Mouse (Mus musculus): ENCODE data around the gene Il18bp.

Il18bp gene

GRCm38 (mm10) chr7:102011855-102012254 lies 6.6 kb downstream of the Il18bp start:
- in situ Hi-C loops (cut with MboI, MseI): no loop called here

GRCm38 (mm10) chr7:102006520-102006919 lies 12.0 kb downstream of the Il18bp start:
- in situ Hi-C loops (cut with MboI, MseI): no loop called here

DNA sequence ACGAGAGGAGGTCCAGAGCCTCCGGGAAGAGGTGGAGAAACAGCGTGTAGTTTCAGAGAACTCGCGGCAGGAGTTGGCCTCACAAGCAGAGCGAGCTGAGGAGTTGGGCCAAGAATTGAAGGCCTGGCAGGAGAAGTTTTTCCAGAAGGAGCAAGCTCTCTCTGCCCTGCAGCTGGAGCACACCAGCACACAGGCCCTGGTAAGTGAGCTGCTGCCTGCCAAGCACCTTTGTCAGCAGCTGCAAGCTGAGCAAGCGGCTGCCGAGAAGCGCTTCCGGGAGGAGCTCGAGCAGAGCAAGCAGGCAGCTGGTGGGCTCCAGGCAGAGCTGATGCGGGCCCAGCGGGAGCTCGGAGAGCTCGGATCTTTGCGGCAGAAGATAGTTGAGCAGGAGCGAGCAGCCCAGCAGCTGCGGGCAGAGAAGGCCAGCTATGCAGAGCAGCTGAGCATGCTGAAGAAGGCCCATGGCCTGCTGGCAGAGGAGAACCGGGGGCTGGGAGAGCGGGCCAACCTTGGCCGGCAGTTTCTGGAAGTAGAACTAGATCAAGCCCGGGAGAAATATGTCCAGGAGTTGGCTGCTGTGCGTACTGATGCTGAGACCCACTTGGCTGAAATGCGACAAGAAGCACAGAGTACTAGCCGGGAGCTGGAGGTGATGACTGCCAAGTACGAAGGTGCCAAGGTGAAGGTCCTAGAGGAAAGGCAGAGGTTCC lies 17.4 kb downstream of the Il18bp start:
- in situ Hi-C loops (cut with MboI, MseI): no loop called here

DNA sequence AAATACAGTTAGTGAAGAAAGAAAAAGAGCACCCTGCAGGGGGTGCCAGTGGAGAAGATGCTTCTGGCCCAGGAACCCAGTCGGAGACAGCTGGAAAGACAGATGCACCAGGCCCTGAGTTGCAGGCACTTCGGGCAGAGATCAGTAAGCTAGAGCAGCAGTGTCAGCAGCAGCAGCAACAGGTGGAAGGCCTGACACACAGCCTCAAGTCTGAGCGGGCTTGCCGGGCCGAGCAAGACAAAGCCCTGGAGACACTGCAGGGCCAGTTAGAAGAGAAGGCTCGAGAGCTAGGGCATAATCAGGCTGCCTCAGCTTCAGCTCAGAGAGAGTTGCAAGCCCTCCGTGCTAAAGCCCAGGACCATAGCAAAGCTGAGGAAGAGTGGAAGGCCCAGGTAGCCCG lies 18.2 kb downstream of the Il18bp start:
- in situ Hi-C loops (cut with MboI, MseI): no loop called here

- in situ Hi-C loops (cut with MboI, MseI): no loop called here
Measured at GRCm38 (mm10) chr7:101999461-102000151, 18.9 kb downstream of the Il18bp start.

DNA sequence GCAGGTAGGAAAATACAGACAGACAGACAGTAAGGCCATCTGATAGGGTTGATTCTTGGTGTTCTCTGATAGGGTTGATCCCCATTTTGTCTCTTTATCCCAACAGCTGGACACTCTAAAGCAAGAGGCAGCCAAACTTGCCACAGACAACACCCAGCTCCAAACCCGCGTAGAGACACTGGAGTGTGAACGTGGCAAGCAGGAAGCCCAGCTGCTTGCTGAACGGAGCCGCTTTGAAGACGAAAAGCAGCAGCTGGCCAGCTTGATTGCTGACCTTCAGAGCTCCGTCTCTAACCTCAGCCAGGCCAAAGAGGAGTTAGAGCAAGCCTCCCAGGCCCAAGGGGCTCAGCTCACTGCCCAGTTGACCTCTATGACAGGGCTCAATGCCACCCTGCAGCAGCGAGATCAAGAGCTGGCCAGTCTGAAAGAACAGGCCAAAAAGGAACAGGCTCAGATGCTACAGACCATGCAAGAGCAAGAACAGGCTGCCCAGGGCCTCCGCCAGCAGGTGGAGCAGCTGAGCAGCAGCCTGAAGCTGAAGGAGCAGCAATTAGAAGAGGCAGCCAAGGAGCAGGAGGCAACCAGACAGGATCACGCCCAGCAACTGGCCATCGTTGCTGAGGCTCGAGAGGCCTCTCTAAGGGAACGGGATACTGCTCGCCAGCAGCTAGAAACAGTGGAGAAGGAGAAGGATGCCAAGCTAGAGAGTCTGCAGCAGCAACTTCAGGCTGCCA lies 20.1 kb downstream of the Il18bp start:
- in situ Hi-C loops (cut with MboI, MseI): no loop called here

- in situ Hi-C loops (cut with MboI, MseI): no loop called here
Measured at GRCm38 (mm10) chr7:101994241-101994640, 24.2 kb downstream of the Il18bp start.

DNA sequence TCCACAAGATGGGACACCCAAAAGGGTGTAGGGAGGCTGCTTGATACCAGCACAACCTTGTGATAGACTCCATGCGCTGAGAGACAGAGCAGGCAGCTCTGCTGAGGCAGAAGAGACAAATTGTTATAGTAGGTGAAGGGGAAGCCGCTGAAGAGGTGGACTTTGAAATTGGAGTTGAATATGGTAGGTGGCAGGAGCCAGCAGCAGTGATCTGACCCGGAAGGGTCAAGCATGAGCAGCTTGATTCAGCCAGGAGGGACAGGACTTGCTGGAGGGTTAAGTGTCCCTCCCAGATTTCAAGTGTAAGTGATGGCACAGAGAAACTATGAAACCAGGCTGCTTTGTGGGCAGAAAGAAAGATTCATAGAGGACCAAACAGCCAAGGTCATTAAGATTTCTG lies 33.4 kb downstream of the Il18bp start:
- in situ Hi-C loops (cut with MboI, MseI): no loop called here

- in situ Hi-C loops (cut with MboI, MseI): loop anchor here (5.0 kb wide), 1 partner anchor 45 kb away; no protein-coding TSS in a partner anchor
Measured at GRCm38 (mm10) chr7:101982735-101983134, 35.8 kb downstream of the Il18bp start.

DNA sequence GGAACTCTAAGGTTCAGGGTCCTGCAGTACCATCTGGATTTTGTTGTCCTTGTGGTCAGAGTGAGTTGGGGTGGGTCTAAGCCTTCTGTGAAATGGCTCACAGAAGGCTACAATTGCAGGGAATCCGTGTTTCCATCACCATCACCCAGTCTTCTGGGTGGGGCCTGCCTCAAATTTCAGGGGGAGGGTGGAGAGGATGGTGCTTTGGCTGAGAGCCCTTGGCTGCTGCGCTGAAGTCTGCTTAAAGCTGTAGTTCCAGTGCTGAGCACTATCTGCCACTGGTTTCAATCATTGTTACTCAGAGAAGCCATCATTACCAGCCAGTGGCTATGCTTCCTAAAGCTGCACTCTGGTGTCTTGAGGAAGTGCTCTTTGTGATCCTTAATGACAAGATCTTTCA lies 44.0 kb downstream of the Il18bp start:
- in situ Hi-C loops (cut with MboI, MseI): no loop called here

DNA sequence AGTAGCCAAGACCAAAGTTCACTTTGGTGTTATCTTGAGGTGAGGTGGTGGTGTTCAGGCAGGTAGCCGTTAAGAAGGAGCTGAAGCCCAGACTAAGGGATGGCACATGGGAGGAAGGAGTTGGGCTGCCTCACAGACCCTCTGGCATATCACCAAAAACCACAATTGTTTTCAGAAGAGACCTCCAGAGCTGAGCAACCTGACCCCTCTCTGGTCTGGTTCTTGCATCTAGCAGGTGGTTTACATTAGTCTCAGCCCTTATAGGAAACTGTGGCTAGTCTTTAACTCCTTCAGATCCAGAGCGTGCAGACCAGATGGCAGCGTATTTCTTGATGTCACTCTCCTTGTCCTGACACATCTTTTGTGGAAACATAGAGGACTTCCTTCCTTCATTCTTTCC lies 44.8 kb downstream of the Il18bp start:
- in situ Hi-C loops (cut with MboI, MseI): no loop called here

DNA sequence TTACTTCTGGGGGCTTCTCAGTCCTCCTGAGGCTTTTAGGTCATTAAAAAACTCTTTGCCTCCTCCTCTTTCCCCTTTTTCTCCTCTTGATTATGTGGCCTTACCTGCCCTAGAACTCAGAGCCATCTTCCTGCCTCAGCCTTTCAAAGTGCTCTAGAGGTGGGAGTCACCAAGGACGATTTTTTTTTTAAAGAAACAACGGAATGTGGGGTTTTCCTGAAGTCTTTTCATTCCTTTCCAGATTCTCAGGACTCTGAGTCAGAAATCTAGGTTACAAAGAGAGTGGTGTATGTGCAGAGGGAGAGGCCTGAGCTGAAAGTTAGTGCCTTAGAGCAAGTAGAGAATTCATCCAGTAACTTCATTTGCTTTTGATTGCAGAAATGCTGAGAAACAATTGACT lies 46.8 kb downstream of the Il18bp start:
- in situ Hi-C loops (cut with MboI, MseI): no loop called here

GRCm38 (mm10) chr7:101970821-101971461 lies 47.5 kb downstream of the Il18bp start:
- in situ Hi-C loops (cut with MboI, MseI): no loop called here

GRCm38 (mm10) chr7:101970429-101970775 lies 48.1 kb downstream of the Il18bp start:
- in situ Hi-C loops (cut with MboI, MseI): no loop called here

GRCm38 (mm10) chr7:101969694-101970428 lies 48.6 kb downstream of the Il18bp start:
- in situ Hi-C loops (cut with MboI, MseI): no loop called here

GRCm38 (mm10) chr7:101968751-101969150 lies 49.7 kb downstream of the Il18bp start:
- in situ Hi-C loops (cut with MboI, MseI): no loop called here

DNA sequence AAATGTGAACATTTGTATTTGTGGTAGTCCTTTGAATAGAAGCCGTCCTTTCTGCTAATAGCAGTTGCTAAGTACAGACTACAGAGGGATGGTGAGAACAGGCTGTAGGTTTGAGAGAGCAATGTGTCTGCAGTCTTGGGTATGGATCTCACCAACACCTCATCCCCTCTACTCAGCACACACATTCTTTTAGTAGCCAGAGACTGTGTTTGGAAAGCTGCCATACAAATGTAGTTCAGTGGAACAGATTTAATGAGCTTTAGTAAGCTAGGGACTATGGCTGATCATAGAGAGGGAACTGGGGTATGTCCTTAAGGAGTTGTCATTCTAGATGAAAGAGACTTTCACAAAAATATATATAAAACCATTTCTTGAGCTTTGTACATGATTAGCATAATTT lies 51.2 kb downstream of the Il18bp start:
- in situ Hi-C loops (cut with MboI, MseI): no loop called here

DNA sequence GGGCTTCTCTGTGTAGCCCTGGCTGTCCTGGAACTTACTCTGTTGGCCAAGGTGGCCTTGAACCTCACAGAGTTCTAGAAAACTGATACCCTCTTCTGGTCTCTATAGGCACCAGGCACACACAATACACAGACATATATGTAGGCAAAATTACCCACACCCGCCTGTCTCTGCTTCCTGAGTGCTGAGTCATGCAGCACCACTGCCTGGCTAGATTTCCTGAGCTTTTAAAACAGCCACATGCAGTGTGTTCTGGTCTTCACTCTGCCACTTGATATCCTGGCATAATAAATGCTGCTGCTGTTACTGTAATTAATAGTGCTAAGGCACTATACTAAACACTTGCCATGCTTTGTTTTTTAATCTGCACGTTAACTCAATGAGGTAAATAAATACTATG lies 52.9 kb downstream of the Il18bp start:
- in situ Hi-C loops (cut with MboI, MseI): no loop called here
